Mouse (Mus musculus): ENCODE measurements around the gene Anapc7. TPM values are rescaled to one million over a fixed set of nuclear protein-coding genes. Genes with fewer than 3 reads are reported as not detected.

Anapc7 gene
- 57.4 and 57.8 TPM in 2 replicates for polyA plus RNA-seq (2012; rRNA removed)

GRCm38 (mm10) chr5:122421271-122422068 lies at the start of gene Anapc7:
Gene Anapc7 (plus strand): TSS chr5:122421693.

GRCm38 (mm10) chr5:122372192-122372769 lies 49.2 kb upstream of the Anapc7 start, which contains the start of gene Fam216a:
Gene Fam216a (minus strand): TSS chr5:122372364.

GRCm38 (mm10) chr5:122391786-122392180 lies 29.7 kb upstream of the Anapc7 start, which contains the start of gene Arpc3:
Gene Arpc3 (plus strand): TSS chr5:122391878.

Other genes starting within 250 kb of the Anapc7 start
- 6.6 and 8.2 TPM in 2 replicates for gene Hvcn1, start 214.9 kb upstream of the Anapc7 start, polyA plus RNA-seq (2012; rRNA removed)
- gene Tctn1, start 157.2 kb upstream of the Anapc7 start, polyA plus RNA-seq (2012; rRNA removed), result 23.3 and 29.6 TPM in 2 replicates
- gene Pptc7, start 137.3 kb upstream of the Anapc7 start, polyA plus RNA-seq (2012; rRNA removed), result 12.5 and 13.1 TPM in 2 replicates
- gene Rad9b, start 67.5 kb upstream of the Anapc7 start, polyA plus RNA-seq (2012; rRNA removed), result 12.2 and 16.5 TPM in 2 replicates
- 88.1 and 118 TPM in 2 replicates for gene Vps29, start 67.3 kb upstream of the Anapc7 start, polyA plus RNA-seq (2012; rRNA removed)
- gene Gpn3, start 49.8 kb upstream of the Anapc7 start, polyA plus RNA-seq (2012; rRNA removed), result 60.6 and 60.7 TPM in 2 replicates
- gene Fam216a, start 49.3 kb upstream of the Anapc7 start, polyA plus RNA-seq (2012; rRNA removed), result 84.8 and 92.8 TPM in 2 replicates
- gene Arpc3, start 29.8 kb upstream of the Anapc7 start, polyA plus RNA-seq (2012; rRNA removed), result 236 and 238 TPM in 2 replicates
- gene Atp2a2, start 80.5 kb downstream of the Anapc7 start, polyA plus RNA-seq (2012; rRNA removed), result 106 and 110 TPM in 2 replicates
- gene Ift81, start 192.8 kb downstream of the Anapc7 start, polyA plus RNA-seq (2012; rRNA removed), result 28.0 and 37.7 TPM in 2 replicates
- 2.0 and 2.1 TPM in 2 replicates for gene P2rx7, start 222.2 kb downstream of the Anapc7 start, polyA plus RNA-seq (2012; rRNA removed)